Mouse (Mus musculus) myocyte (in vitro differentiated cells): Measurements from ENCODE around the gene Fam178b.

Experiments used
- E2F4 ChIP-seq: IDR thresholded peaks from one replicate; pipeline ENCODE4 v1.6.1; 2011; ENCODE audit warnings: mild to moderate bottlenecking, control low read depth, moderate library complexity; ENCODE audit not compliant: insufficient read depth
- MAX ChIP-seq: IDR thresholded peaks from one replicate; pipeline ENCODE4 v1.6.1; 2011; ENCODE audit warnings: low read depth, mild to moderate bottlenecking, control low read depth
- POLR2A ChIP-seq: IDR thresholded peaks from one replicate; pipeline ENCODE4 v1.6.1; 2011; ENCODE audit warnings: low read depth, mild to moderate bottlenecking, control low read depth, moderate library complexity; ENCODE audit not compliant: insufficient read length
- POLR2AphosphoS2 ChIP-seq: IDR thresholded peaks from one replicate; pipeline ENCODE4 v1.6.1; 2011; ENCODE audit warnings: low read depth, control low read depth; ENCODE audit not compliant: insufficient read length
- SRF ChIP-seq: IDR thresholded peaks from one replicate; pipeline ENCODE4 v1.6.1; 2011; ENCODE audit warnings: low read depth; ENCODE audit not compliant: control insufficient read depth, insufficient read length
- TCF12 ChIP-seq: IDR thresholded peaks from one replicate; pipeline ENCODE4 v1.6.1; 2011; ENCODE audit warnings: mild to moderate bottlenecking, control low read depth; ENCODE audit not compliant: poor library complexity, insufficient read depth, severe bottlenecking
- USF1 ChIP-seq: IDR thresholded peaks from one replicate; pipeline ENCODE4 v1.6.1; 2011; ENCODE audit warnings: low read depth, mild to moderate bottlenecking, control low read depth, moderate library complexity

GRCm38 (mm10) chr1:36655039-36655438 lies 27.9 kb downstream of the Fam178b start:
- TF ChIP-seq SRF = no peak
- no peak for TF ChIP-seq USF1
- TF ChIP-seq POLR2A = no peak
- no peak for TF ChIP-seq E2F4
- no peak for TF ChIP-seq MAX
- TF ChIP-seq TCF12 = no peak
- no peak for TF ChIP-seq POLR2AphosphoS2
